Mouse (Mus musculus) fat pad, adult 2 months (tissue): ENCODE measurements around the gene Atr.

Experiments used
- DNase-seq: peaks from one replicate; pipeline ENCODE4 v3.0.0-alpha.2; 2011; ENCODE audit warnings: low read depth, low spot score; ENCODE audit errors: extremely low read depth

Atr gene

GRCm38 (mm10) chr9:95857414-95858026 lies at the start of gene Atr:
Gene Atr, plus strand, starts transcription at chr9:95857597.
- no peak for DNase-seq

- no peak for DNase-seq
Measured at GRCm38 (mm10) chr9:95809596-95809995, 47.8 kb upstream of the Atr start.

- DNase-seq = no peak
Measured at GRCm38 (mm10) chr9:95811817-95812216, 45.6 kb upstream of the Atr start.

GRCm38 (mm10) chr9:95813721-95814531 lies 43.5 kb upstream of the Atr start:
- DNase-seq = no peak

DNA sequence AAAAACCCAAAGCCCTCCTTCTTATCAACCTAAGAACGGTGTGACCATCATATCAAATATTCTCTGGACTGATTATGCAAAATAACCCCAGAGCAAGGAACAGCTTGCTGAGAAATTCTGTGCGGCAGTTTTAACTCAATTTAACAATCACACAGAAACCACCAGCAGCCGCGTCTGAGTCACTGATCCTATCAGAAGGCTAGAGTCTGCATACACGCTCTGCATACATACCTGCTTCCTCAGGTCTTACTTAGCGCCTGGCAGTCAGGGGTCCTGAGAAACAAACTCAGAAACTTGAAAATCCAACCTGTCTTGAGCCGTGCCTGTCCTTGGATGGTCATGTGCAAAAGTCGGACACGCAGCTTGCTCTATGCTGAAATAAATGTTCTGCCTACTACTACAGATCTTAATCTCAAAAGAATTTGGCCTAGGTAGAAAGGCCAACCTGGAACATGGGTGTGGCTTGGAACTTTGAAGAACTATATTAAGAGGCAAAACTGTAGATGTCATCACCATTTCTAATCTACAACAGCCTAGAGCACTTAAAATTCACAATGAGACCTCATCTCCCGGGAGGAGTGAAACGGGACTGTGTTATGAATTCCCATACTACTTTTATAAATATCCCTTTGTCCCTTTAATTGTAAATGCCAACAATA lies 42.3 kb upstream of the Atr start:
- DNase-seq = no peak

GRCm38 (mm10) chr9:95815706-95816105 lies 41.7 kb upstream of the Atr start:
- DNase-seq = no peak

DNA sequence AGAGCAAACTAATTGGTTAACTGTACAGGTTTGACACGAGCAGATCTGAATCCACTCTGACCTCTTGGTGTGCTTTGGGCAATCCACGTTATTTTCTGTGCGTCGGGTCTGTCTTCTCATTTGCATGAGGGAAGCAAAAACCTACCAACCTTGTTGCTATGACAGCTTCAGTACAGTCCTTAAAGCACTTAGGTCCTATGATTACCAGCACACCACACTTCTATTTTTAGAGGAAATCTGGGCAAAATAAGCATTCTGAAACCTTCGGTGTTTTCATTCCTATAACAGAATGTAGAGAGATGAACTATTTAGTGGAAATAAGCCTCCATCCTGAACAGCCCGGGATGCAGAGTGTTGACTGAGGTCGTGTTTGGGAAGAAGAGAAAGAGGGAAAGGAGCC lies 34.9 kb upstream of the Atr start:
- DNase-seq = no peak

GRCm38 (mm10) chr9:95827565-95827964 lies 29.8 kb upstream of the Atr start:
- DNase-seq = no peak

GRCm38 (mm10) chr9:95832758-95833157 lies 24.6 kb upstream of the Atr start:
- no peak for DNase-seq

GRCm38 (mm10) chr9:95834799-95835198 lies 22.6 kb upstream of the Atr start:
- no peak for DNase-seq

DNA sequence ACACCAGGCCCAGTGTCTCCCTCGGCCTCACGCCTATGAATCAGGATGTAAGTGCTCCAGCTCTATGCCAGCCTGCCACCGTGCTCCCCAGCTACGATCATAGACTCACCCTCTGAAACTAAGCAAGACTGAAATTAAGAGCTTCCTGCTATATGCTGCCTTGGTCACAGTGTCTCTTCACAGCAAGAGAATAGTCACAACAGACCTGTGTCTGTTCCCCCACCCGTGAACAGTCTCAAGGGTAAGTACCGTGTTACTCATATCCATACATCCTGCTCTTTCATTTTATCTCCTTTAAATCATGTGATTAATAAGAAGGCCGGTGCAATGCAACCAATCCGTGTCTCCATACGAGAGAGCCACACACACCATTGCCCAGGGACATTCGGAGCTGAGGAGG lies 21.7 kb upstream of the Atr start:
- DNase-seq = no peak

- no peak for DNase-seq
Measured at GRCm38 (mm10) chr9:95839424-95839823, 18.0 kb upstream of the Atr start.

GRCm38 (mm10) chr9:95844825-95845460 lies 12.5 kb upstream of the Atr start, which contains the start of gene Pls1:
Gene Pls1, minus strand, starts transcription at chr9:95845311.
- no peak for DNase-seq

DNA sequence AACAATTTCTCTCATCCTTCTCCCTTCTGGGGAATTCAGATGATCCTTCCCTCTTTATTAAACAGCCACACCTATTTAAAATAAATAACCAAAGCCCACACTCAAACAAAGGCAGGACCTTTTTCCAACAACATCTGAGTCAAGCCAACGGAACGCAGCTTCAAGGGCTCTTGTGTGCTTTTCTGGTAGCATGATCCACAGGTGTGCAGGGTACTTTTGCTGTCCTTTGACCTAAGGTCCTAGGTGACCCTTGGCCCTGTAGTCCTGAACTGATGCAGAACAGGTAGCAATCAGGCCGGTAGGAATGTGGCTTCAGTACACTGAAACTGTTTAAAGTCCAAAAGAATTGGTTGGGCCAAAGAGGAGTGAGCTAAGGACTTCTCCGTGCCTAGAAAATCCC lies 11.7 kb upstream of the Atr start:
- no peak for DNase-seq

- no peak for DNase-seq
Measured at GRCm38 (mm10) chr9:95851671-95852070, 5.7 kb upstream of the Atr start.

DNA sequence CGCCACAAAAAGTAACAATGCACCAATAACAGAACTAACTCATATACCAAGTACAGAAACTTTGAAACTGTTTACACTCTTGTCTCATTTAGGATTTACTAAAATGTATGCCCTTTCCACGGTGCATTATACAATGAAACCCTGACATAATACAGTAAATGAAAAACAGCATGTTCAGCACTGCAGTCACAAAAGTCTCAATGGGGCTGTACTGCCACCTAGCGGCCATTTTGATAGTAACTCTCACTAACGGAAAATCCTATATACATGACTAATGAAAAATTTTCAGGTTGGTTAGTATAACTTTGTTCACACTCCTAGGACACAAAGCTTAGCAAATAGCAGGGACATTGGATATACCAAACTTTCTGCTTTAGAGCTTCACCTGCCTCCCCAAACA lies 4.5 kb upstream of the Atr start:
- DNase-seq = no peak

DNA sequence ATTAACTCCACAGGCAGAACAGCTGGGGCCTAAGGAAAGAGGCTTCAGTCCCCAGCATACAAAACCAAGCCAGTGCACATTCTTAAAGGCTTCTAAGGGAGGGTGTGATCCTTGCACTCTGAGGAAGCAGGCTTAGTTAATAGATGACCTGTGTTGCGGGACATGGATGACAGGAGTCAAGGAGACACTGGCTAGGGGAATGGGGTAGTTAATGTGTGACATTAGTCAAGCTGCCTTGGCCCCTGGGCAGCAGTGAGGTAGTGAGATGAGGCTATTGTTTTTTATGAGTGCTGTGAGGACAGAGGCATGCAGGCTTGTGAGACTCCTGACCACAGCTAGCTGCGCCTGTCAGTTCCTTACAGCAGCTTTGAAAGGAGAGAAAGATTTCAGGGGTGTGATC lies 2.5 kb upstream of the Atr start:
- DNase-seq = no peak

- no peak for DNase-seq
Measured at GRCm38 (mm10) chr9:95856004-95856403, 1.4 kb upstream of the Atr start.

DNA sequence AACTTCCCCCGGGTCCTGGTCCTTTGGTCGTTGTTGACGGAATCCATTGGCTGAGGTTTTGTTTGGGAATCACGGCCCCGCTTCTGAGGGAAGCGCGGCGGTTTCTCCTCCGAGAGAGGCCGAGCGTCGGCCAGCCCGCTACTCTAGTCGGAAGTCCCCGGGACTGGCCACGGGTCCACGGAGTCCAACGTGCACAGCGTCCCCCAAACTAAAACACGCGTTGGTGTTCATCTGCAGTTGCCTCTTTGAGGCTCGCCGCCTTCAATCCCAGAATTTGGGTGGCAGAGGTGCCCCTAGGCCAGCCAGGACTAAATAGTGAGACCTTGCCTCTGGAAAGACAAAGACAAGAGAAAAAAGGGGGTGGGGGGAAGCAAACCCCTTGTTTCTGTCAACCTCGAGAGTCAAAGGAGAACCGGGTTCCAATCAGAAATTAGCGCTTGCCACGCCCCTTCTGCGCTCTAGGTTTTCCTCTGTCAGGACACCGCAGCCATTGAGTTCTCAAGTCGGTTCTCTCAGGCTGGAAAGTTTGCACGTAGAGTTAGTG lies 702 bp downstream of the Atr start:
- no peak for DNase-seq

GRCm38 (mm10) chr9:95878246-95878645 lies 20.8 kb downstream of the Atr start:
- no peak for DNase-seq

DNA sequence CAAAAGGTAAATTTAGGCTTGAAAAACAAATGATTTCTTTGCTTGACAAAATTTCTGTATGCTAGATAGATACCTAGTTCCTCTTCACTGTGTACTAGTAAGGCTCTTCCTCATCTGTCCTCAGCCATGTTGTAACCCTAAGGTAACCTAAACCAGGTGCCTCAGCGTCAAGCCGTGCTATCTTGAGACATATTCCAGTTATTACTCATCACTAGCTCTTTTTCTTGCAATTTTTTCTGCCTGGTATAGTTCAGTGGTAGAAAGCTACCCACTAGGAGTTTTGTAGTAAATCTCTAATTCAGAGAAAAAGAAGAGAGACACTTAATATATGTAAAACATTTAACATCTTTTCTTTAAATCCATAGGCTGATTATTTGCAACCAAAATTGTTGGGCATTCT lies 25.4 kb downstream of the Atr start:
- no peak for DNase-seq
